Mouse (Mus musculus) embryonic facial prominence, embryonic 14.5 days (tissue): ENCODE results near the gene Ppp1r9b. TPM values are rescaled to one million over a fixed set of nuclear protein-coding genes. Genes with fewer than 3 reads are reported as not detected.

Source experiments
- ATAC-seq: fragments of 200-750 bp; cut with Nextera tagmentation; 2 replicates; pipeline ENCODE4 v1.8.0; 2017; ENCODE audit warnings: low read depth, moderate number of reproducible peaks, moderate TSS enrichment
- DNase-seq: peaks from one replicate; pipeline ENCODE4 v3.0.0-alpha.2; 2015; ENCODE audit warnings: low spot score
- H3K27ac ChIP-seq: fragments of 300-500 bp; sonication (generic); replicated peaks from 2 replicates; pipeline ENCODE4 v1.5.1; 2014; ENCODE audit warnings: low read depth, mild to moderate bottlenecking, low read length, moderate library complexity
- H3K27me3 ChIP-seq: fragments of 300-500 bp; sonication (generic); replicated peaks from 2 replicates; pipeline ENCODE4 v1.6.1; 2014; ENCODE audit warnings: low read length; ENCODE audit not compliant: control insufficient read depth, insufficient read depth
- H3K36me3 ChIP-seq: fragments of 300-500 bp; sonication (generic); 2 replicates; pipeline ENCODE4 v1.6.1; 2014; ENCODE audit warnings: low read length, mixed read lengths; ENCODE audit not compliant: control insufficient read depth, insufficient read depth
- H3K4me1 ChIP-seq: fragments of 300-500 bp; sonication (generic); 2 replicates; pipeline ENCODE4 v1.6.1; 2014; ENCODE audit warnings: antibody characterized with exemption, low read length; ENCODE audit not compliant: control insufficient read depth, insufficient read depth
- H3K4me2 ChIP-seq: fragments of 300-500 bp; sonication (generic); 2 replicates; pipeline ENCODE4 v1.6.1; 2014; ENCODE audit warnings: low read depth, mild to moderate bottlenecking, low read length, moderate library complexity, mixed read lengths
- H3K4me3 ChIP-seq: fragments of 300-500 bp; sonication (generic); 2 replicates; pipeline ENCODE4 v1.5.1; 2014; ENCODE audit warnings: low read depth, mild to moderate bottlenecking, low read length
- H3K9ac ChIP-seq: fragments of 300-500 bp; sonication (generic); 2 replicates; pipeline ENCODE4 v1.6.1; 2014; ENCODE audit warnings: low read depth, mild to moderate bottlenecking, low read length, moderate library complexity, mixed read lengths
- H3K9me3 ChIP-seq: fragments of 300-500 bp; sonication (generic); 2 replicates; pipeline ENCODE4 v1.6.1; 2016; ENCODE audit warnings: low read length; ENCODE audit not compliant: control insufficient read depth
- WGBS: fragments of 180-500 bp; shearing (Covaris S2); extraction: QIAGEN DNeasy Blood & Tissue Kit; methylation state at CpG from one replicate; pipeline ENCODE4 v1.1.7; 2014; 5-methylcytosine and 5-hydroxymethylcytosine counted together
- polyA plus RNA-seq: library from polyadenylated mRNA; unstranded; fragments of >200 nt; fragmentation: Nextera tagmentation; extraction: Ambion mirVana; gene quantifications from 2 replicates; pipeline ENCODE4 v1.2.1, GENCODE M21; 2014

Gene Ppp1r9b
- polyA plus RNA-seq, 1 experiment from 2014 or later, result 16.0 TPM

DNA sequence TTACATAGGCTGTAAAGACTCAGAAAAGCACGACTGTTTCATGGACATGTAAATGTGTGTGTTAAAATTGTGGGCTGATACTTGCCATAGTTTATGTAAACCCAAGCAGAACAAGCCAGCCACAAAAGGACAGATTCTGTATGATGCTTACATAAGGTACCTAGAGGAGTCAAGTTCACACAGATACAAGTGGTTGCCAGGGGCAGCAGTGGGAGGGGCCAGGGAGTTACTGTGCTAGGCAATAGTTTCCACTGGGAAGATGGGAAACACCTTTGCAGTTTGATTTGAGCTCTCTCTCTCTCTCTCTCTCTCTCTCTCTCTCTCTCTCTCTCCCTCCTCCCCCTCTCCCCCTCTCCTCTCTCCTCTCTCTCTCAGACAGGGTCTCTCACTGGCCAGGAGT, 5.7 kb upstream of the Ppp1r9b start:
- Histone ChIP-seq H3K4me1 (peaks cover 21% of the 10 kb centered on the region), H3K9me3 (no peaks in the 10 kb centered on the region), H3K9ac (no peak overlapping the region), H3K27ac (no peak overlapping the region), H3K4me2 (no peak overlapping the region), H3K4me3 (no peak overlapping the region), H3K27me3 (no peaks in the 10 kb centered on the region), H3K36me3 (no peaks in the 10 kb centered on the region)
- DNase-seq (no peak), ATAC-seq (no peak)
- WGBS, result 37% methylated on average over 1 of the region's 1 CpGs

- Histone ChIP-seq H3K4me2 (no peak overlapping the region), H3K9me3 (no peaks in the 10 kb centered on the region), H3K27me3 (no peaks in the 10 kb centered on the region), H3K4me1 (peaks cover 27% of the 10 kb centered on the region), H3K36me3 (no peaks in the 10 kb centered on the region), H3K4me3 (no peak overlapping the region), H3K9ac (no peak overlapping the region), H3K27ac (no peak overlapping the region)
- ATAC-seq (no peak), DNase-seq (no peak)
- 65% methylated on average over 5 of the region's 5 CpGs for WGBS
These were observed 5.0 kb upstream of the Ppp1r9b start for GRCm38 (mm10) chr11:94985822-94986221.

DNA sequence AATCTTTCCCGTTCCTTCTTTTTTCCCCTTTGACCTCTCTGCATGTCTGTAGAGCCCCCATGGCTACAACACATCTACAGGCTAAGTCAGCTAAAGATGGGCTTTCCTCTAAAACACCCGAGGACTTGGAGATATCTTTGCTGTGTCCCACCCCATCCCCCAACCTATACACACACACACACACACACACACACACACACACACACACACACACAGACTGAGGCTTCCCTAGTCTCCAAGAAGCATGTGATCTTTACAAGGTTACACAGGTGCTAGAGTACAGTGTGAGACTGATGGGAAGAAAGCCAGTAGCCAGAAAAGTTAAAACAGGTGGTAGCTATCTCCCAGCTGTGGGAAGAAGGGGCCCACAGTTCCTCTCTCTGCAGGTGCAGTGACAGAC, 4.4 kb upstream of the Ppp1r9b start:
- ATAC-seq (no peak), DNase-seq (no peak)
- Histone ChIP-seq H3K4me3 (no peak overlapping the region), H3K27ac (no peak overlapping the region), H3K9me3 (no peaks in the 10 kb centered on the region), H3K4me2 (no peak overlapping the region), H3K27me3 (no peaks in the 10 kb centered on the region), H3K4me1 (peaks cover 27% of the 10 kb centered on the region), H3K36me3 (no peaks in the 10 kb centered on the region), H3K9ac (no peak overlapping the region)
- WGBS, result 37% methylated on average over 2 of the region's 2 CpGs

- 38% methylated on average over 6 of the region's 6 CpGs for WGBS
- H3K4me2 ChIP-seq, result no peak overlapping the region
- H3K4me1 ChIP-seq, result peaks cover 27% of the 10 kb centered on the region
- no peaks in the 10 kb centered on the region for H3K9me3 ChIP-seq
- ATAC-seq (no peak), DNase-seq (no peak)
- H3K9ac ChIP-seq, result no peak overlapping the region
- H3K27ac ChIP-seq, result no peak overlapping the region
- H3K27me3 ChIP-seq, result no peaks in the 10 kb centered on the region
- no peaks in the 10 kb centered on the region for H3K36me3 ChIP-seq
- no peak overlapping the region for H3K4me3 ChIP-seq
These were observed 3.5 kb upstream of the Ppp1r9b start for GRCm38 (mm10) chr11:94987341-94987740.

GRCm38 (mm10) chr11:94987851-94988250, 3.0 kb upstream of the Ppp1r9b start:
- H3K4me1 ChIP-seq, result peaks cover 27% of the 10 kb centered on the region
- H3K36me3 ChIP-seq, result no peaks in the 10 kb centered on the region
- DNase-seq, result no peak
- no peaks in the 10 kb centered on the region for H3K27me3 ChIP-seq
- no peaks in the 10 kb centered on the region for H3K9me3 ChIP-seq
- WGBS, result 67% methylated on average over 8 of the region's 8 CpGs
- no peak overlapping the region for H3K9ac ChIP-seq
- H3K4me2 ChIP-seq, result peak overlapping the region; percentile 8; the same call in 1 of the 2 replicates
- no peak for ATAC-seq
- H3K27ac ChIP-seq, result no peak overlapping the region
- no peak overlapping the region for H3K4me3 ChIP-seq

DNA sequence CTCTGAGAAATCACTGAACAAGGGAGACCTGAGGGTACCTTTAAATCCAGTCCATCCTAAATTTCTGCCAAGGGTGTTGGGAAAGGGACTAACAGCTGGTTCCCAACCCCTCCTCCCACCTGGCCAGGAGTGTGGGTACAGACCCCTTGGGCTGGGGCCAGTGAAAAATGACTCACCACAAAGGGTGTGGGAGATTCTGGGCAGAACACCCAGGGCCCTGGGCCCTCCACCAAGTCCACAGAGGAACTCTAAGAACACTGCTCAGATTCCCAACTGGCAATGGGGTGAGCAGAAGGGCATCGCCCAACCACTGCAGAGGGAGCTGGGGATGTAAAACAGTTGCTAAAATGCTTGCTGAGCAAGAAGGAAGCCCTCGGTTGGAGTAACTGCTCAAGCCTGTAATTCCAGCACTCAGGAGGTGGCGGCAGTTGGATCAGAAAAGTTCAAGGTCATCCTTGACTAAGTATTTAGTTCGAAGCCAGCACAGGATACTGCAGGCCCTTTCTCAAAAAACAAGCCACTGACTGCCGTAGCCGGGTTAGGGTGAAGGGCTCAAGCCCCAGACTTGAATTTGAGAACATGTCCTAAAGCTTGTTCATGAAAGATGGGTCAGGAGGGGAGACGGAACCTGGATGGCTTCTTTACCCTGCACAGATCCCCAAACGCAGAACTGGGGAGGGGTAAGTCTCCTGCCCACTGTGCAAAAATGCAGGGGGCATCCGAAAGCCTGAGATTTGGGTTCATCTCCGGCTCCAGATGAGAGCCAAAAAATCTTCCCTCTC, 1.9 kb upstream of the Ppp1r9b start:
- no peaks in the 10 kb centered on the region for H3K36me3 ChIP-seq
- 12% methylated on average over 10 of the region's 10 CpGs for WGBS
- DNase-seq, result no peak
- H3K4me3 ChIP-seq, result peak overlapping the region; percentile 91
- H3K4me2 ChIP-seq, result peak overlapping the region; percentile 96
- ATAC-seq, result no peak
- H3K27ac ChIP-seq, result peak overlapping the region; percentile 94
- H3K4me1 ChIP-seq, result peaks cover 36% of the 10 kb centered on the region
- peak overlapping the region; percentile 68 for H3K9ac ChIP-seq
- no peaks in the 10 kb centered on the region for H3K27me3 ChIP-seq
- H3K9me3 ChIP-seq, result no peaks in the 10 kb centered on the region

- Histone ChIP-seq H3K27ac (peak overlapping the region; percentile 94), H3K4me3 (peak overlapping the region; percentile 91), H3K4me2 (peak overlapping the region; percentile 96), H3K36me3 (no peaks in the 10 kb centered on the region), H3K9ac (peak overlapping the region; percentile 92), H3K4me1 (peaks cover 42% of the 10 kb centered on the region), H3K9me3 (no peaks in the 10 kb centered on the region), H3K27me3 (no peaks in the 10 kb centered on the region)
- ATAC-seq, result peak; percentile 67
- WGBS, result 0% methylated on average over 12 of the region's 12 CpGs
- peak; percentile 97 for DNase-seq
These were observed 1.2 kb upstream of the Ppp1r9b start for GRCm38 (mm10) chr11:94989562-94990017.

DNA sequence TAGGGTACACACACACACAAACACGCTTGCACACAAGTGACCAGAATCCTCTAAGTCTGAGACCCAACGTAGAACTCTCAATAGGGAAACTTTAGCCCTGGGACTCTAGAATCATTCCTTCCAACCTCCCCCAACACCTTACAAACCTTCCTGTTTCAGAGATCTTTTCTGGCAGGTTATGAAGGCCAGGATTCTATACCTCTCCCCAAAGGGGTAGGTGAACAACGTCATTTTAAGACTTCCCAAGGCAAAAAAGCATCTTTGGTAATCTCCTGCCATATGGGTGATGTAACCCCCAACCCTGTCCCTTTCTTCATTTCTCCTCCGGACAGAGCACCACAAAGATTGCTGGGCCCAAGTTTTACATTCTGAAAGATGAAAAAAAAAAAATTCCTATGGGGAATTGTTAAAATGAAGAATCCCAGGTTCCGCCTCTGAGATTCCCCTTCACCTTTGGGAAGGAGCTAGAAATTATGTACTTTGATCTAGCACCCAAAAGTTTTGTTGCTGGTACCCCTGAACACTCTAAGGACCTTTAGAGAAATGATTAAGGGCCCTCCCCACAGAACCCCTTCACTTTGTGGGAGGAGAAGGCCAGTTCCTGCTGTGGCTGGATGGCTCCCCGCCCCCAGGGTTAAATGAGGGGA, 610 bp upstream of the Ppp1r9b start:
- peaks cover 49% of the 10 kb centered on the region for H3K4me1 ChIP-seq
- H3K9me3 ChIP-seq, result no peaks in the 10 kb centered on the region
- DNase-seq, result no peak
- H3K9ac ChIP-seq, result peak overlapping the region; percentile 92
- H3K4me2 ChIP-seq, result peak overlapping the region; percentile 96
- H3K27ac ChIP-seq, result peak overlapping the region; percentile 94
- no peaks in the 10 kb centered on the region for H3K36me3 ChIP-seq
- WGBS, result 44% methylated on average over 6 of the region's 6 CpGs
- H3K4me3 ChIP-seq, result peak overlapping the region; percentile 91
- no peaks in the 10 kb centered on the region for H3K27me3 ChIP-seq
- no peak for ATAC-seq
